Mouse (Mus musculus) stomach, embryonic 14.5 days (tissue): ENCODE measurements at regions not wholly inside any gene's neighbourhood (a gene's known extent, or its start where the extent isn't known, plus 50 kb on each side); places are given as distances from the start of the nearest gene placed in this dataset.

ENCODE experiments used
- ATAC-seq: fragments of 200-750 bp; cut with Nextera tagmentation; 2 replicates; pipeline ENCODE4 v1.8.0; 2017; ENCODE audit warnings: low read depth, moderate TSS enrichment; ENCODE audit not compliant: insufficient number of reproducible peaks, insufficient read depth, low FRiP score
- H3K27ac ChIP-seq: fragments of 300-500 bp; sonication (generic); 2 replicates; pipeline ENCODE4 v1.5.1; 2014; ENCODE audit warnings: mild to moderate bottlenecking, low read length, moderate library complexity, mixed read lengths
- H3K27me3 ChIP-seq: fragments of 300-500 bp; sonication (generic); 2 replicates; pipeline ENCODE4 v1.6.1; 2014; ENCODE audit warnings: low read length, control low read depth, mixed read lengths; ENCODE audit not compliant: control insufficient read depth, insufficient read depth
- H3K36me3 ChIP-seq: fragments of 300-500 bp; sonication (generic); 2 replicates; pipeline ENCODE4 v1.6.1; 2014; ENCODE audit warnings: mild to moderate bottlenecking, control low read depth, low read length, moderate library complexity, mixed read lengths; ENCODE audit not compliant: control insufficient read depth, insufficient read depth
- H3K4me1 ChIP-seq: fragments of 300-500 bp; sonication (generic); 2 replicates; pipeline ENCODE4 v1.6.1; 2014; ENCODE audit warnings: low read length, control low read depth, mixed read lengths; ENCODE audit not compliant: control insufficient read depth, insufficient read depth
- H3K4me2 ChIP-seq: fragments of 300-500 bp; sonication (generic); replicated peaks from 2 replicates; pipeline ENCODE4 v1.6.1; 2014; ENCODE audit warnings: low read depth, low read length, control low read depth
- H3K4me3 ChIP-seq: fragments of 300-500 bp; sonication (generic); 2 replicates; pipeline ENCODE4 v1.5.1; 2014; ENCODE audit warnings: low read depth, low read length, control low read depth
- H3K9ac ChIP-seq: fragments of 300-500 bp; sonication (generic); replicated peaks from 2 replicates; pipeline ENCODE4 v1.6.1; 2014; ENCODE audit warnings: low read depth, mild to moderate bottlenecking, control low read depth, low read length, moderate library complexity, mixed read lengths
- H3K9me3 ChIP-seq: fragments of 300-500 bp; sonication (generic); 2 replicates; pipeline ENCODE4 v1.6.1; 2016; ENCODE audit warnings: low read depth, low read length, control low read depth; ENCODE audit not compliant: control insufficient read depth
- WGBS: fragments of 180-500 bp; shearing (Covaris S2); extraction: QIAGEN DNeasy Blood & Tissue Kit; methylation state at CpG from one replicate; pipeline ENCODE4 v1.1.7; 2014; 5-methylcytosine and 5-hydroxymethylcytosine counted together

- Histone ChIP-seq H3K9me3 (no peaks in the 10 kb centered on the region), H3K4me1 (no peaks in the 10 kb centered on the region), H3K27ac (no peak overlapping the region), H3K4me3 (no peak overlapping the region), H3K4me2 (no peak overlapping the region), H3K27me3 (no peaks in the 10 kb centered on the region), H3K9ac (no peak overlapping the region), H3K36me3 (no peaks in the 10 kb centered on the region)
- WGBS: 66% methylated on average over 1 of the region's 1 CpGs
- no peak for ATAC-seq
These were observed 786.2 kb upstream of the Zeb2 start for GRCm38 (mm10) chr2:45903350-45903749.

- H3K9me3 ChIP-seq: no peaks in the 10 kb centered on the region
- H3K27me3 ChIP-seq: no peaks in the 10 kb centered on the region
- no peak overlapping the region for H3K9ac ChIP-seq
- no peak overlapping the region for H3K4me3 ChIP-seq
- ATAC-seq: no peak
- H3K36me3 ChIP-seq: no peaks in the 10 kb centered on the region
- H3K27ac ChIP-seq: no peak overlapping the region
- no peak overlapping the region for H3K4me2 ChIP-seq
- WGBS: 93% methylated on average over 4 of the region's 4 CpGs
- no peaks in the 10 kb centered on the region for H3K4me1 ChIP-seq
These were observed 784.7 kb upstream of the Zeb2 start for GRCm38 (mm10) chr2:45901892-45902291.

GRCm38 (mm10) chr2:45884680-45885079 is 767.5 kb upstream of the Zeb2 start:
- Histone ChIP-seq H3K4me1 (no peaks in the 10 kb centered on the region), H3K27ac (no peak overlapping the region), H3K27me3 (no peaks in the 10 kb centered on the region), H3K36me3 (no peaks in the 10 kb centered on the region), H3K4me3 (no peak overlapping the region), H3K9me3 (no peaks in the 10 kb centered on the region), H3K4me2 (no peak overlapping the region), H3K9ac (no peak overlapping the region)
- WGBS: 83% methylated on average over 3 of the region's 3 CpGs
- ATAC-seq: no peak

DNA sequence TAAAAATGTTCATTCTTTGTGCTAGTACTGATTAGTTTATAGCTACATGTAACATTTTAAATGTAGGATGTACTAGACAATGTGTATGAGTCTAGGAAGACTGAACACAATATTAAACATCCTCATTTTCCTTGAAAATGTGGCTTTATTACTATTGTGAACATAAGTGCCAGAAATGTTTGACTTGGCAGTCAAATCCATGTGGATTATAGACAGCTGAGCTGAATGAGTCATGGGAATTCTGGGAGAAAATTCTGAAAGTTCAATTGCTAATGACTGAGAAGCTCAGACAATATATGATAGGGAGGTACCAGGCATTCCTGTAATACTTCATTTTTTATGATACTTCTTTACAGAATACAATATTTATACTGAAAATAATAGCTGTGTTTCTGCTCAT is 761.5 kb upstream of the Zeb2 start:
- no peaks in the 10 kb centered on the region for H3K4me1 ChIP-seq
- H3K27ac ChIP-seq: no peak overlapping the region
- ATAC-seq: no peak
- no peaks in the 10 kb centered on the region for H3K36me3 ChIP-seq
- no peak overlapping the region for H3K4me2 ChIP-seq
- no peaks in the 10 kb centered on the region for H3K27me3 ChIP-seq
- no peak overlapping the region for H3K4me3 ChIP-seq
- no peak overlapping the region for H3K9ac ChIP-seq
- H3K9me3 ChIP-seq: no peaks in the 10 kb centered on the region

DNA sequence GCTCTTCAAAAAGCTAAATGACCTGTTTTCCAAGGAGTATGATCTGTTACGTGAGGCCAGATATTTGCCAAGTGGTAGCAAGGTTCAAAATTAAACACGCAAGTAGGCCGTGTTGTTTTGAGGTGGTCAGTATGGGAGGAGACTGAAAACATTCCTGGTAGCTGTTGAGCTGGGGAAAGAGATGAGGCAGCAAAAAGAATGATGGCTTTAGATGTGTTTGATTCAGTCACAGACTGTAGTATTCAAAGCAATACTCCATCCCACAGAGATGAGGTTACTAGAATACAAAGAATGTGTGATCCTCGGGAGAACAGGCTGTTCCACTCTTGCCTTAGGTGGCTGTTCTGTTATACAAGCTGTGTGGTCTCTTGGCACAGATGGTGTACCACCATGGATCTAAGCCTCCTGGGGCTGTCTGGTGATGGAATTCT is 742.7 kb upstream of the Zeb2 start:
- Histone ChIP-seq H3K9me3 (no peaks in the 10 kb centered on the region), H3K36me3 (no peaks in the 10 kb centered on the region), H3K27me3 (no peaks in the 10 kb centered on the region), H3K4me2 (no peak overlapping the region), H3K4me1 (no peaks in the 10 kb centered on the region), H3K9ac (no peak overlapping the region), H3K4me3 (no peak overlapping the region), H3K27ac (no peak overlapping the region)
- WGBS: 75% methylated on average over 4 of the region's 4 CpGs
- ATAC-seq: no peak

DNA sequence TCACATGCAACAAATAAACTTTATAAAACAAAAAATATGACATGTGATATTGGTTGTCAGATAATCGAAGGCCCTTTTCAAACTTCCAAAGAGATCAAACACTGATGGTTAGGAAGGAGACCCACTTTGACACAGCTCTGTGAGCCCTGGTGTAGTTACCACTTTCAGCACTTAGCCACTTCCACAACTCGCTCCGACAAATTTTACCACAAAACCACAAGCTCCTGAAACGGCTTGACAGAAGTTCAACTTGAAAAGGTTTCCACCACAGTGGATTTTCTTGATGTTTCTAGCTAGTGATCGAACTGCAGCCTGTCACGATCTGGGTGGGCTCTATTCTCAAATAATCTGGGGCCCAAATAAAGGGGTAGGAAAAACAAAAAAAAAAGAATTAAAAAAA is 742.2 kb upstream of the Zeb2 start:
- no peak overlapping the region for H3K27ac ChIP-seq
- WGBS: 89% methylated on average over 6 of the region's 6 CpGs
- no peak overlapping the region for H3K4me2 ChIP-seq
- no peak for ATAC-seq
- H3K4me1 ChIP-seq: no peaks in the 10 kb centered on the region
- no peaks in the 10 kb centered on the region for H3K9me3 ChIP-seq
- H3K27me3 ChIP-seq: no peaks in the 10 kb centered on the region
- H3K9ac ChIP-seq: no peak overlapping the region
- no peak overlapping the region for H3K4me3 ChIP-seq
- no peaks in the 10 kb centered on the region for H3K36me3 ChIP-seq

DNA sequence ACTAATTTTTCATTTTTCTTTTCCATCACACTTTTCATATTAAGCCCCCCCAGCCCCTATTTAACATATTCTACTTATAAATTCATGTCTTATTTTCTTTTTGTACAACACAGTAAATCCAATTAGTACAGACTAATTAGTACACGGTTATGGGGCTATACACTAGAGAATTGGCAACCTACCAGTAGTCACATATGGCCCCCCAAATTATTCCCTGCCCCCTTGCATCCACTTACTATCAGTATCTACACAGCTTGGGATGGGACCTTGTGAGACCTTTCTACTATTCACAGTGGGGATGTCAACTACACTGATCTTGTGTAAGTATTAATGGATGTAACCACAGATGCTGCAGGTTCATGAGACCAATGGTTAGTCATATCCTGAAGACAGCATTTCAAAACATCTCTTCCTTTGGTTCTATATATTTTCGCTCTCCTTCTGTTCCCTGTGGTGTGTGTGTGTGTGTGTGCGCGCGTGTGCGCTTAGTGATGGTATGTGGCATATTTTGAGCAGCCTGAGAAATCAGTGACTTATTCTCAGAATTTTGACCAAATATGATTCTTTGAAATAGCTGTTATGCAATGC is 732.9 kb upstream of the Zeb2 start:
- WGBS: 96% methylated on average over 6 of the region's 6 CpGs
- Histone ChIP-seq H3K36me3 (no peaks in the 10 kb centered on the region), H3K4me1 (no peaks in the 10 kb centered on the region), H3K4me2 (no peak overlapping the region), H3K9ac (no peak overlapping the region), H3K9me3 (no peaks in the 10 kb centered on the region), H3K27me3 (no peaks in the 10 kb centered on the region), H3K27ac (no peak overlapping the region), H3K4me3 (no peak overlapping the region)
- ATAC-seq: no peak

GRCm38 (mm10) chr2:45840389-45840788 is 723.2 kb upstream of the Zeb2 start:
- Histone ChIP-seq H3K9ac (no peak overlapping the region), H3K27me3 (no peaks in the 10 kb centered on the region), H3K4me1 (no peaks in the 10 kb centered on the region), H3K27ac (no peak overlapping the region), H3K9me3 (no peaks in the 10 kb centered on the region), H3K36me3 (no peaks in the 10 kb centered on the region), H3K4me2 (no peak overlapping the region), H3K4me3 (no peak overlapping the region)
- ATAC-seq: no peak

DNA sequence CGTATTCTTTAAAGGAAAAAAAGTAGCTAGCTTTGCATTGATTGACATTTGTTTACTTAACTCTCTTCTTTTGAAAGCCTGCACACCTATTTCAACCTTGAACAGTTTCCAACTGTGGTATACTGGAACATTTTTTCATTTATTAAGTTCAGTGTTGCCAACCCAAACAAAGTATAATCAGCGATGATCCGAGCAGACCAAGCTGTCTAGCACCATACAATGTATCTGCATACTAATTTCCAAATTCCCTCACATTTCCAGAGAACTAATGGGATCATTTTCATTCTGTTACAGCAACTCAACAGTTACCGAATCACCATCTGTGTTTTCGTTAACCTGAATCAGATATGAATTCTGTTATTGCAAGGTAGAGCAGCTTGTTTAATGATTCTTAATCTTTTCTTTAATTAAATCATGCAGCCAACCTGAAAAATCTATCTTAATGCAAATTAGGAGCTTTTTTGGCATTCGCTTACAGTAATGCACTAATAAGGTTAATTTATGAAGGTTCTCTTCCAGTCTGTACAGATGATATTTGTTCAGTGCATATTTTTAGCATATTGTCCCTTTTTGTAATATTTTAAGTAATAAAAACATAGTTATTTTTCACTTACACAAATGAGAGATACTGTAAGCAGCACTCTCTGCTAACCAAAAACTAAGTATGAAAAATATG is 719.5 kb upstream of the Zeb2 start:
- Histone ChIP-seq H3K9me3 (no peaks in the 10 kb centered on the region), H3K27ac (no peak overlapping the region), H3K36me3 (no peaks in the 10 kb centered on the region), H3K27me3 (no peaks in the 10 kb centered on the region), H3K4me1 (no peaks in the 10 kb centered on the region), H3K4me3 (no peak overlapping the region), H3K9ac (no peak overlapping the region), H3K4me2 (no peak overlapping the region)
- 48% methylated on average over 6 of the region's 6 CpGs for WGBS
- ATAC-seq: no peak
